Mouse (Mus musculus): ENCODE results near the gene Mapk1ip1l.

Mapk1ip1l gene

GRCm38 (mm10) chr14:47297785-47298407, at the start of gene Mapk1ip1l:
TSS of gene Mapk1ip1l (plus strand) at chr14:47298266.
- DNase-seq, result peak; percentile 99

GRCm38 (mm10) chr14:47249839-47250238, 48.2 kb upstream of the Mapk1ip1l start:
- peak; percentile 58 for DNase-seq

GRCm38 (mm10) chr14:47264866-47265265, 33.2 kb upstream of the Mapk1ip1l start:
- DNase-seq, result no peak

GRCm38 (mm10) chr14:47265829-47266228, 32.2 kb upstream of the Mapk1ip1l start:
- peak; percentile 64 for DNase-seq

- DNase-seq, result peak; percentile 83
Measured at GRCm38 (mm10) chr14:47269056-47269455, 29.0 kb upstream of the Mapk1ip1l start.

- DNase-seq, result peak; percentile 52
Measured at GRCm38 (mm10) chr14:47269706-47270105, 28.4 kb upstream of the Mapk1ip1l start.

GRCm38 (mm10) chr14:47273751-47274150, 24.3 kb upstream of the Mapk1ip1l start:
- DNase-seq, result peak; percentile 46

GRCm38 (mm10) chr14:47275417-47275816, 22.6 kb upstream of the Mapk1ip1l start:
- DNase-seq, result peak; percentile 86

- DNase-seq, result peak; percentile 87
Measured at GRCm38 (mm10) chr14:47276036-47276603, 21.9 kb upstream of the Mapk1ip1l start.

GRCm38 (mm10) chr14:47276637-47277393, 21.3 kb upstream of the Mapk1ip1l start, which contains the start of the genes Wdhd1 and Socs4:
TSS of gene Wdhd1 (minus strand) at chr14:47276857.
TSS of gene Socs4 (plus strand) at chr14:47276931.
- DNase-seq, result peak; percentile 100

- peak; percentile 54 for DNase-seq
Measured at GRCm38 (mm10) chr14:47279058-47279457, 19.0 kb upstream of the Mapk1ip1l start.

GRCm38 (mm10) chr14:47281535-47281934, 16.5 kb upstream of the Mapk1ip1l start:
- DNase-seq, result peak; percentile 46

GRCm38 (mm10) chr14:47283568-47283967, 14.5 kb upstream of the Mapk1ip1l start:
- DNase-seq, result peak; percentile 44

GRCm38 (mm10) chr14:47285271-47285670, 12.8 kb upstream of the Mapk1ip1l start:
- peak; percentile 86 for DNase-seq

- peak; percentile 49 for DNase-seq
Measured at GRCm38 (mm10) chr14:47286215-47286614, 11.9 kb upstream of the Mapk1ip1l start.

- peak; percentile 64 for DNase-seq
Measured at GRCm38 (mm10) chr14:47287021-47287420, 11.0 kb upstream of the Mapk1ip1l start.

GRCm38 (mm10) chr14:47291772-47292171, 6.3 kb upstream of the Mapk1ip1l start:
- DNase-seq, result no peak

- DNase-seq, result peak; percentile 85
Measured at GRCm38 (mm10) chr14:47294136-47294535, 3.9 kb upstream of the Mapk1ip1l start.

- peak; percentile 61 for DNase-seq
Measured at GRCm38 (mm10) chr14:47296232-47296631, 1.8 kb upstream of the Mapk1ip1l start.

- no peak for DNase-seq
Measured at GRCm38 (mm10) chr14:47298408-47298792, 334 bp downstream of the Mapk1ip1l start.

- DNase-seq, result peak; percentile 93
Measured at GRCm38 (mm10) chr14:47298819-47299261, 774 bp downstream of the Mapk1ip1l start.

GRCm38 (mm10) chr14:47302885-47303680, 5.0 kb downstream of the Mapk1ip1l start:
- peak; percentile 76 for DNase-seq

Measured in heart, adult 11 months (tissue).